Mouse (Mus musculus) cerebellum, adult 18-20 months (tissue): ENCODE data around the gene Gm10192.
"Not testable (repeated sequence)": the region's sequence is repeated elsewhere in the genome, so short reads cannot be mapped to it uniquely, and the experiment has no call there.

ENCODE experiments used
- DNase-seq, 2 experiments: peaks; one replicate each; pipeline ENCODE4 v3.0.0; 2021

Gene Gm10192

GRCm38 (mm10) chr4:97183066-97183465 lies at the start of gene Gm10192:
TSS of gene Gm10192 (minus strand) at chr4:97183166.
- DNase-seq: not testable (repeated sequence)

DNA sequence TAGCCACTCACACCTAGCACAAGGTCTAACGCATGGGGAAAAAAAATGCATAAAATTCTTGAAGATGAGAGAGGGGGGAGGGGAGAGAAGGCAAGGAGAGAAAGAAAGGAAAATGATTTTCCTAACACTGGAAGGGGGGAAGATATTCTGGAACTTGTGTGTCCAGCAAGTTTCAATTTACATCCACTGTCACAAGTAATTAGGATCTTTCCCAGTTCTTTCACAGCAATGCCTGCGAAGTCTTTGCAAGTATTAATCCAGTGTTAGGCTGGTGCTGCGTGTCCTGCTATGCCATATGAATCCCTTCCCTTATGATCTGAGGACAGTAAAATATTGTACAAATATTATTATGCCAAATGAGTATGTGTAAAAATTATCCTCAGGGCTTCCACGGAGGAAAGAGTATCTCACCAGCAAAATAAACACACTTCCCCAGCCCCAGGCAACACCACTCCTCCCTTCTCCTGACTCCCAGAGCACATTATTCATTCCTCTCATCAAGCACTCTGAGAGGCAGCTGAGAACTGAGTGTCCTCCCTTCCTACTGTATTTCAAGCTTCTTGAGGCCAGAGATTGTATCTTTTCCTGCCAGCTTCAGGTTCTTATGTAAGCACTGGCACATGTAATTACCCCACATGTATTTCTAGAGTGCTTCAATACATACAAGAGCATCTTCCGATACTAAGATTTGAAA lies 47.6 kb upstream of the Gm10192 start:
- DNase-seq: no peak

DNA sequence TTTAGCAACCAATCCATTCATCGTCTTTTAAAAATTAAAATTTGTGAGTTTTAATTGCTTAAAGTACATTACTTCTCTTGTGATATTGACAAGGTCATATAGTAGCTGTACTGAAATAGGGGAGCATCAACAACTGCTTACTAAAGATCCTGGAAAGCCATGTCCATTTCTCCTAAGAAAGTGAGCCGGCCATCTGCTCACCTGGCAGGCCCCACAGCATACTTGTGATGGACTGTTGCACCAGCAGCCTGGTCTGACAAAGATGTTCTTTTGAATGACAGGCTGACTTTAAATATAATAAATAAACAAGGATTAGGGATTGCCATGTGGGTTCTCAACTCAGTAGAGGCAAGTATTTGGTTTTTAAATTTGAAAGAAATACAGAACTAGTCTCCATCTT lies 36.7 kb upstream of the Gm10192 start:
- DNase-seq: no peak

DNA sequence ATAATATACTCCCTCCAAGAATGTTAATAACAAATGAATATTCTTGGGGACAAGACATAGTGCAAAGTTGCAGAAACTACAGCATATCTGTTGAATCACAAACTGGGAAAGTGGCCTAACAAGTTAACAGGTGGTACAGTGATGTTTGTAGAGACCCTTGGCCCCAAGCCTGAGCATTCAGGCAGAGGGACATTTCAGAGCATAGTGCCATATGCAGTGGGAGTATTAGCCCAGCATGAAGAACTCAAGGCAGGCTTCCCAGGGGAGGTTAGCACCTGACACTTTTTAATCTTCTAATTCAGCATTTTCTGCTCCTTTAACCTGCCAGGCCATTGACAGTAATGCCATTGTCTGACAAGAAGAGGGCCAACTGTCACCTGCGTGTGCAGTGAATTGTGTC lies 34.9 kb upstream of the Gm10192 start:
- no peak for DNase-seq

DNA sequence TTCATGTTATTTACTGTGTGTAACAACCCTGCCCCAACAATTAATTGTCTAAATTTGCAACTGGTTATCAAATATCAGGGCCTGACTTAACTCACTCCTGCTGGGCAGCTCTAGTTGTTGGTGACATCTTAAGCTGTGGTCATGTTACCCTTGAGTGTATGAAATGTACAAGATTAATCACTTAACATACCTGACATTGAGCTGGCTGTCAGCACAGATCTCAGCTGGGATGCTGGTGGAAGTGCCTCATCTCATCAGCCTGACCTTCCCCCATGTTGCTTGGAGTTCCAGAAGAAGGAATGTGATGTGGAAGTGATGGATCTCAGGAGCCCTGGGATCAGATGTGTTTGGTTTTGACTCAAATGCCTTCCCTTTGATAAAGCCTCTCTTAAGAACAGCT lies 29.5 kb upstream of the Gm10192 start:
- no peak for DNase-seq

GRCm38 (mm10) chr4:97202986-97203385 lies 20.0 kb upstream of the Gm10192 start:
- DNase-seq: not testable (repeated sequence)

DNA sequence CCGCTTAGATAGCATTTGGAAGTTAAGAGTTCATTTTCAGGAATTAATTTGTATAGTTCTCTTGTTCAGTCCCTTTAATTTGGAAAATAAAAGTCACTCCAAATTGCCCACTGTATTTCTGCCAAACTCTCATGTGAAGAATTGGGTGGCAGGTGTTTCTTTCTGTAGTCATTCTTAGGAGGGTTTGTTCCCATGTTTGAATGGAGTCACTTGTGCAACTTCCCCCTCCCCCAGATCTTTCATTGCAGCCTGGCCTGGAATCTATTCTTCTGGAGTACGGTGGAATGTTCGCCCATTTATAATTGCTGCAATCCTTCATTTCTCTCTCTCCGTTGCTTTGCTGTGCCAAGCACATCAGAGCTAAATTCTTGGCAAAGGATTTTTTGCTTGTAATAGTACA lies 10.2 kb upstream of the Gm10192 start:
- no peak for DNase-seq

- DNase-seq: no peak
These were observed 9.6 kb upstream of the Gm10192 start for GRCm38 (mm10) chr4:97192601-97193000.

DNA sequence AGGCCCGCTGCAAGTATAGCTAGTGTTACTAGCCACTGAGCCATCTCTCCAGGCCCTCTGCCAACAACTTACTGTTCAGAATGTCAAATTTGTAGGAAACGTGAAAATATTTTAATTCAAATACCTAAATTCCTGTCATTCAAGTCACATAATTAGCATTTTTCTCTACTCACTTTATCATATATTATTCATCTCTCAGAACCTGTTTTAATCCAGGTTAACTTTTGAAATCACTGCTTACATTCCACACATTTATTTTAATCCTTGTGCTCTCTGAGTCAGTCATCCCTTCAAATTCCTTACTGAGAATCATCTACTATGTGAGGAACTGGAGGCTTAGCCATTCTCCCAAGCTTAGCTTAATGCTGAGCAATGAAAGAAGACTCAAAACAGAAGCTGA lies 2.6 kb downstream of the Gm10192 start:
- DNase-seq: no peak

DNA sequence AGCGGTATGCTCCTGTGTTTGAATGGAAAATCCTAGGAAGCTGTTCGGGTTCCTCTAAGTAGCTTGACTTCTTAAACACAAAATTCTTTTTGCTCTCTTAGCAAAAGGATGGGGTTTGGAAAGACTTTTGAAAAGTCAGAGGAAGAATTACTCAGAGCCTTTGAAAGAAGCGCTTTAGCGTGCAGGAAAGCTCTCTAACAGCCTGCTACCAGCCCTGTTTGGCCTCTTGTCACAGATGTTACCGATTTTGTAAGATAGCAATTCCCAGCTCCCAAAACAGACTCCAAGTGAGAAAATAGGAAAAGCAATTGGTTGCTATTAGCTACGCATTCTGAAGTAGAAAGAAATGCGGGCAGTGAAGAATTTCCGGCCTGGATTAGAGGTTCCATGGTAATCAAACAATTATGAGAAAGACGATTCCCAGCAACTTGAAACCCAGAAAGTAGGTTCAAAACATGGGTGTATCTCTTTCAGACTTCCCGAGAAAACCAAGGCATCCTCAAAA lies 26.1 kb downstream of the Gm10192 start:
- no peak for DNase-seq

DNA sequence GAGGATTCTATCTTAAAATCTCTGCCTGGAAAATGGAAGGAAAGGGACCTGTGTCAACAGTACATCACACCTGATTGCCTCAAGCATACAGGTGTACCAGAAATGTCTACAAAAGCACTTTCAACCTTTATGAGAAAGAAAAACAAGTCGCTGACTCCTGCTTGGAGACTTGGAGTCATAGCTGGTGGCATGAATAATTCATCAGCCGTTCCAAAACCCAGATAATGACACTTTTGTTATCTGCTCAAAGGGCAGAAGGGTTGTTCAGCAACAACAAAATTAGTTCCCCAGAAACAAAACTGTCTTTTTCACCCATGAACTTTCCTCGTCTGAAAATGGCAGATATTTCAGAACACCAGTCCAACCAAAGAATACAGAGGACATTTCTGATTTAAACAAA lies 26.9 kb downstream of the Gm10192 start:
- no peak for DNase-seq

DNA sequence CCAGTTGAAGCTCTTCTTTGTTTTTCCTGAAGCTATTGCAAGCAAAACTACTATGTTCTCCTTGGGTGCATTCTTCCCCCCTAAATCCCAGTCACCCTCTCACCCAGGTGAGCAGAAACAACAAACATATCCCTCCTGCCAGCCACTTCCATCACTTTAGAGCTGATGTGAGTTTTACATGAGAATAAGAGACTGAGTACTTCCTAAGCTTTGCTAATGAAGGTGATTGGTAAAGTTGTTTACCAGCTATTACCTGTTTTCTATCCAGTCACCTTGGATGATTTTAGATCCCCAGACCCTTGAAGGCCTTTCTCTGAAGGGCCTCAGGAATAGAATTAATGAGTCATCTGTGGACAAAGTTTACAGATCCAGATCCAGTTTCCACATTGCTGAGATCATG lies 29.4 kb downstream of the Gm10192 start:
- no peak for DNase-seq

GRCm38 (mm10) chr4:97142484-97142883 lies 40.5 kb downstream of the Gm10192 start:
- no peak for DNase-seq
